Mouse (Mus musculus): ENCODE measurements around the gene Tmtc1.

DNA sequence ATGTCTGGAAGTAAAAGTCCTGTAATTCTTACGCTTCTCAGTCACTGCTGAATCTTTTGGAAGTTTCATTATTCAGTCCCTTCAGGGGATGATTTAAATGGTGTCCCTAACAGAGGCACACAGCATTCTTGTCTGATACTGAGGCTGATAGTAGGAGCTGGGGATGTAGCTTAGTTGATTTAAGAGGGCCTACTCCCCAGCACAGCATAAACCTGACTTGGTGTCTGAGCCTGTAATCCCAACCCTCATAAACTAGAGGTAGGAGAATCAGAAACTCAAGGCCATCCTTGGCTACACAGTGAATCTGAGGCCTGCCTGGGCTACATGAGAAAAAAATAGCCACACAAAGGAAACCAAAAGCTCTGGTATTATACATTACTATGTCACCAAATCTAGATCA is 77.6 kb downstream of the Tmtc1 start:
- TF ChIP-seq CTCF (conservative IDR thresholded peaks at IDR 0.05; ENCODE audit: low read length) (no peak), POU5F1 (IDR thresholded peaks at IDR 0.05; ENCODE audit: borderline replicate concordance, low read length) (no peak)

Measured in E14TG2a.4 (cell line).